Mouse (Mus musculus) bone marrow macrophage, adult 2 months (primary cell): ENCODE data around the gene Dis3.

Source experiments
- CTCF ChIP-seq: IDR thresholded peaks from 2 replicates; pipeline ENCODE4 v1.5.1; 2012; ENCODE audit warnings: low read depth, mild to moderate bottlenecking, low read length, moderate library complexity
- POLR2A ChIP-seq: IDR thresholded peaks from 2 replicates; pipeline ENCODE4 v1.6.1; 2012; ENCODE audit warnings: mild to moderate bottlenecking, low read depth, low read length, borderline replicate concordance

DNA sequence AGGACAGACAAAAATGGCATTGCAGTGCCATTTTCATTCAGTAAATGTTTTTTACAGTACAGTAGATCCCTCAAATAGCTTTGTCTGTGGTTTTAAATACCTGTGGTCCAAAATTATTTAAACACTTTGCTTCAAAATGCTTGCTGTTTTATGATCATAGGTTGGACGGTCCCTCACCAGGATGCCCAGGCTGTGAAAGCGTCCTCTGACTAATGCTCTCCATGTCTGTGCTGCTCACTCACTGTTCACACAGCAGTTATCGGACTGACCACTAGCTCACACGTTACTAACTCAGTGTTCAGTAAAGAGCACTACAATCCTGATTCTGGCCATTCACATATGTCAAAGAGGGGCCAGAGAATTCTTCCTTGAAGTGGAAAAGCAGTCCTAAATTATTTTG is 28.4 kb downstream of the Dis3 start:
- TF ChIP-seq CTCF (no peak), POLR2A (no peak)
